Mouse (Mus musculus): Measurements from ENCODE around the gene 3110040M04Rik.

The 3110040M04Rik gene

GRCm38 (mm10) chr1:151236141-151236930 lies 32.4 kb downstream of the 3110040M04Rik start:
- peak; percentile 4 for DNase-seq

GRCm38 (mm10) chr1:151237780-151238179 lies 33.9 kb downstream of the 3110040M04Rik start:
- DNase-seq: no peak

GRCm38 (mm10) chr1:151243332-151243731 lies 39.4 kb downstream of the 3110040M04Rik start:
- no peak for DNase-seq

GRCm38 (mm10) chr1:151244013-151244412 lies 40.1 kb downstream of the 3110040M04Rik start:
- DNase-seq: no peak

GRCm38 (mm10) chr1:151244761-151245160 lies 40.8 kb downstream of the 3110040M04Rik start:
- DNase-seq: no peak

GRCm38 (mm10) chr1:151245165-151245564 lies 41.2 kb downstream of the 3110040M04Rik start:
- no peak for DNase-seq

- DNase-seq: no peak
These were observed 41.9 kb downstream of the 3110040M04Rik start for GRCm38 (mm10) chr1:151245846-151246245.

- DNase-seq: no peak
These were observed 46.2 kb downstream of the 3110040M04Rik start for GRCm38 (mm10) chr1:151250109-151250508.

GRCm38 (mm10) chr1:151250529-151251193 lies 46.7 kb downstream of the 3110040M04Rik start:
- peak; percentile 50 for DNase-seq

- DNase-seq: peak; percentile 7
These were observed 47.5 kb downstream of the 3110040M04Rik start for GRCm38 (mm10) chr1:151251194-151252010.
